Mouse (Mus musculus) testis, postnatal 10 days (tissue): ENCODE data around the gene Trappc3l.

Source experiments
- DNase-seq: peaks from one replicate; pipeline ENCODE4 v3.0.0; 2021; ENCODE audit warnings: low spot score

The Trappc3l gene

GRCm38 (mm10) chr10:34095147-34095546 lies 57.8 kb downstream of the Trappc3l start:
- no peak for DNase-seq

GRCm38 (mm10) chr10:34095964-34096363 lies 58.6 kb downstream of the Trappc3l start:
- DNase-seq, result no peak

DNA sequence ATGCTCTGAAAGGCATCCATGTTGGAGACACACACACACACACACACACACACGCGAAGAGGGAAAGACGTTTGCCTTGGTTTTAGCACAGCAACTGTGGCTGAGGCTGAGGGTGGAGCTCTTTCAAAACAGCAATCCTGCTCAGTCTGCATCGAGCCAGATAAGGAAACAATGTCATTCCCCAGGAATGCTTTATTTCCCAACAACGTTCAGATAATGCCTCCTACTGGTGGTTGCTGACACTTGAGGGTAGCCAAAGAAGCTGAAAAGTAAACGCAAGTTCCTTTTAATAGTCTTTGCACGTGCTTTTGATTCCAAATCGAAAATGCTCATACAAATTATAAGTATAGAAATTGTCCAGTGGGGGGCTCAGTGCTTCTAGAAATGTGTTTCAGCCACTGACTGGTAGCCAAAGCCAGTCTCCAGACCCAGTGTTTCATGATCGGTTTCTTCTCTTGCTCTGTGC lies 59.1 kb downstream of the Trappc3l start, which contains the start of gene Calhm5:
Gene Calhm5 (minus strand): TSS at position 102 of the 466 bp plus-strand sequence.
- DNase-seq, result peak; percentile 43

GRCm38 (mm10) chr10:34110863-34111465 lies 73.6 kb downstream of the Trappc3l start:
- DNase-seq, result no peak

- DNase-seq, result no peak
These were observed 74.8 kb downstream of the Trappc3l start for GRCm38 (mm10) chr10:34111964-34112738.

GRCm38 (mm10) chr10:34117131-34117530 lies 79.7 kb downstream of the Trappc3l start:
- no peak for DNase-seq

GRCm38 (mm10) chr10:34117770-34118169 lies 80.4 kb downstream of the Trappc3l start:
- DNase-seq, result no peak

GRCm38 (mm10) chr10:34118421-34118820 lies 81.0 kb downstream of the Trappc3l start:
- no peak for DNase-seq

DNA sequence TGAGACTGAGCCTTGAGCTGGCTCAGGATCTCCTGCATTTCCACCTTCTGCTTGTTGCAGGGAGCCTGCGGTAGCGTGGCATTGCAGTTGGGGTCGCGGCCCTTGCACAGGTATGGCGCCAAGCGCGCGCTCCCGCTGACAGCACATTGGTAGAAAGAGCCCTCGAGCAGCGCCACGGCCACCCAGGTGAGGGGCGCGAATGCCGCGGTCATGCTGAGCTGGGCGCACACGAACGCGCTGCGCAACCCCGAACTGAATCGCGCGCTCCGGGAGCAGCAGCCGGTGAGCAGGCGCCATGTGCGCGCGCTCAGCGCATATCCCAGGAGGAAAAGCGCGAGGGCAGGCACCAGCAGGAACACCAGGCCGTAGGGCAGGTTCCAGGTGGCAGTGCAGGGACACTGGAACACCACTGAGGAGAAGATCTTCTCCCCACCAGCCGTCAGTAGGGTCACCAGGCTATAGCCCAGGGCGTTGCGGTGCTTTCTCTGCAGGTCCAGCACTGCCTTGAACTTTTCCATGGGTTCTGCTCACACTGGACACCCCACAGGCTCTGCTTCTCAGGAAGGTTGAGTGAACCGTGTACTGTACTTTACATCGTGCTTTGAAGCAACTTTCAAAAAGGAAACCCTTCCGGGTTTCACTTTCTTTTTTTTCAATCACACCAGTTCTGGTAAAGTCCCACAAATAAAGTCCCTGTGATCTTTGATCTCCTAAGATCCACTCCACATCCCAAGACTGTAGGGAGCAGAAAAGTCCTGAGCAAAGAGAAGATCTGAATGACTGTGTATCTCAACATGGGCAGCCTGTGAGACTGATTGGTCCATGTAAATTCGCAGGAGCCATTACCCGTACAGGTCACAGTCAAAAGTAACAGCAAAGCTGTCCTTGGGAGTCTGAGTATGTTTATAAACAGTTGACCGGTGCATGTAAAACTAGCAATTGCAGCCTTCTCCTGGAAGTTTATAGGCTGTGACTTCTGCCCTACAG lies 90.3 kb downstream of the Trappc3l start, which contains the start of gene Calhm6:
Gene Calhm6 (minus strand): TSS at position 593 of the 987 bp plus-strand sequence.
- peak; percentile 52 for DNase-seq

- no peak for DNase-seq
These were observed 91.0 kb downstream of the Trappc3l start for GRCm38 (mm10) chr10:34128391-34128790.

DNA sequence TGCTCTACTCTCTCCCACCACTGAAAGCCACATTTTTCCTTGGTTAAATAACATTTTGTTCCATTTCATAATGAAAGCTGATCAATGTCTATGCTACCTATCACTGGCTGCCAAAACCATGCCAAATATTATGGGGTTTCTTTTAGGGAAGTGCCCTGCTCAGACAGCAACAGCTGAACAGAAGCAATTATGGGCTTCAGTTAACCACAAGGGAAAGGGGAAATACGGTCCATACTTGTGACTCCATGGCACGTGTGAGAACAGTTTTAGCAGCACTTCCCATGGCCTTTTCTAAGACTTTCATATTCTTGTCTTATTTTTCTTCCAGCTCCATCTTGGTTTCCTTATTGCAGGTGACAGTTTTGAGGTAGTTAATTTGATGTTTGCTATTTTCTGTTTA lies 94.0 kb downstream of the Trappc3l start:
- DNase-seq, result no peak

GRCm38 (mm10) chr10:34136432-34136831 lies 99.0 kb downstream of the Trappc3l start:
- DNase-seq, result no peak

- DNase-seq, result no peak
These were observed 100.6 kb downstream of the Trappc3l start for GRCm38 (mm10) chr10:34138027-34138426.

DNA sequence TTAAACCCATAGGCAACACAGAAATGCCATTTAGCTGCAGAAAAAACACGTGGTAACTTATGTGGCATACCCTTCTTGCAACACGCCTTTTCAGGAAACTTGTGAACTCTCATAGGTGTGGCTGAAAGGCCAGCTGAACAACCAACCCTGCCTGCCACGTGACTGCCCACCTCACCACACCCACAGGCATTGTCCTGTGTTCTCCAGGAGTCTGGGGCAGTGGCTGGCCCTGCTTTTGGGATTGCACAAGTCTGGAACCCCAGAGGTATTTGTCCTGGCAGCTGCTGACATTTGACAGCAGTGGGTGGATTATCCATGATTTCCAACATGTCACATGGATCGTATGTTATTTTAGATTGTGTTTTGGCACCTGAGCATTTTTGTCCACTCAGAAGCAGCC lies 102.4 kb downstream of the Trappc3l start:
- no peak for DNase-seq

- DNase-seq, result no peak
These were observed 104.3 kb downstream of the Trappc3l start for GRCm38 (mm10) chr10:34141693-34142092.

DNA sequence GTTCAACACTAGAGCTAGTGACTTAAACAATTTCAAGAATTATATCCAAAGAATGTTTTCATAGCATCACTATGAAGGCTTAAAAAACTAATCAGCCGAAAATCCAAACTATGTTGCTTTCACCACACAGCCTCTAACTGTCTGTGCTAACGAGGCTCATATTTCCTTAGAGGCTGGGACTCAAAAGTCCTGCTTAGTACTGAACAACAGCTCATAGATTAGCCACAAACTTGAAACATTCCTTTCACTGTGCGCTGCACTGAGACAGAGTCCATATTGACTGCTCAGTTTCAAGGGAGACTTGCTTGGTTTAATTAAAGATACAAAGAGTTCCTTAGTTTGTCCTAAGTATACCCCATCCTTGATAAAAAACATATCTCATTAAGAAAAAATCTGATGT lies 112.4 kb downstream of the Trappc3l start:
- DNase-seq, result no peak

DNA sequence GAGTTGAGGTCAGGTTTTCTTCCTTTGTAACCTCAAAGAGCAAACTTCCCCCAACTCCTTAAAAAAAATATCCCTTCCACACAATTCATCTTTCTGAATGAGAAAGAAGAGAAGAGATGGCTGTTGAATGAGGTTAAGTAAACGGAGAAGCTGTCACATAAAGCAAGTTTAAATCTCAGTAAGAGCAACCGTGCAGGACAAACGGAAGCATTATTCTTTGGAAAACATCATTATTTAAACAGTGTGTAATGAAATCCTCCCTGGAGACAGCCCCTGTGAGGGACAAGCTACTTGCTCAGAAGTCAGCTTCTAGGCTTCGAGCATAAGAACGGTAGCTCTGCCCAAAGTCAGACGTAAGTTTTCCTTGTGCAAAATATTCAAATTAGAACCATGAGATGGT lies 113.1 kb downstream of the Trappc3l start:
- no peak for DNase-seq

DNA sequence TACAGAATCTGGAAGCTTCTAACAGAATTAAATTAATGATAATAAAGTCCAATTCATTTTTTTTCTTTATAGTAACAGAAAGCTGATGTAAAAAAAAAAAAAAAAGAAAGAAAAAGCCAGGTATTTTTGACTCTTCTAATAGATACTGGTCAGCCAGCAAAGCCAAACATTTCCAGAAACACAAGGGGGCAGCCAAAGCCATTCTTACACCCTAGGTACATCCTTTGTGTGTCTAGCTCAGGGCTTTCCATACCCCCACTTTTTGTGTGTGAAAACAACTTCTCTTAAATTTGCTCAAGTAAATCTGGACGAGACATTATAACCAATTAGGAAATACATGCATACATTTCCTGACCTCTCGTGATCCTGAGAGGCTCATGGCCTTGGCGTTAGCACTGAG lies 114.4 kb downstream of the Trappc3l start:
- peak; percentile 48 for DNase-seq

- no peak for DNase-seq
These were observed 118.6 kb downstream of the Trappc3l start for GRCm38 (mm10) chr10:34155796-34156554.
